Mouse (Mus musculus) CH12.LX (cell line): ENCODE measurements around the gene Hspa1l. TPM values are rescaled to one million over a fixed set of nuclear protein-coding genes. Genes with fewer than 3 reads are reported as not detected.
A peak's percentile ranks its signal among the peaks of the same experiment; 100 is the strongest.
"Not testable (repeated sequence)": the region's sequence is repeated elsewhere in the genome, so short reads cannot be mapped to it uniquely, and the experiment has no call there.

ENCODE experiments used
- DNase-seq: peaks from one replicate; pipeline ENCODE4 v3.0.0-alpha.2; 2013; ENCODE audit errors: extremely low read depth
- H3K27ac ChIP-seq: 2 replicates; pipeline ENCODE4 v1.5.1; 2012; ENCODE audit warnings: low read depth, mild to moderate bottlenecking, control low read depth, moderate library complexity; ENCODE audit not compliant: insufficient read depth
- H3K27me3 ChIP-seq: replicated peaks from 2 replicates; pipeline ENCODE3; 2012; ENCODE audit warnings: inconsistent platforms
- H3K36me3 ChIP-seq, 2 experiments: replicated peaks in 1 of 2; 2 replicates each; pipeline versions ENCODE3 to v1.6.1; 2012; ENCODE audit warnings: inconsistent platforms in 1 of 2, low read length in 1 of 2, mild to moderate bottlenecking in 1 of 2, mixed read lengths in 1 of 2, moderate library complexity in 1 of 2; ENCODE audit not compliant: control insufficient read depth in 1 of 2, insufficient read depth in 1 of 2
- H3K4me1 ChIP-seq, 2 experiments: 2 replicates each; pipeline ENCODE4 v1.6.1; 2012; ENCODE audit warnings: inconsistent platforms in 1 of 2, moderate library complexity in 1 of 2; ENCODE audit not compliant: insufficient read depth in 2 of 2, control insufficient read depth in 1 of 2
- H3K4me2 ChIP-seq: 2 replicates; pipeline ENCODE4 v1.6.1; 2012; ENCODE audit warnings: low read depth, mild to moderate bottlenecking, control low read depth; ENCODE audit not compliant: poor library complexity, insufficient read depth, severe bottlenecking
- H3K4me3 ChIP-seq, 3 experiments: fragments of 150-350 bp in 1 of 3; sonication (generic) in 1 of 3; replicated peaks in 1 of 3; 2 replicates each; pipeline versions ENCODE3 to v1.5.1; 2011 to 2012; ENCODE audit warnings: low read depth in 2 of 3, low read length in 2 of 3, mild to moderate bottlenecking in 2 of 3, moderate library complexity in 2 of 3, control low read depth in 1 of 3, improper control_type of control experiment in 1 of 3, inconsistent platforms in 1 of 3, mixed read lengths in 1 of 3; ENCODE audit not compliant: poor library complexity in 1 of 3
- H3K79me2 ChIP-seq: replicated peaks from 2 replicates; pipeline ENCODE4 v1.6.1; 2012; ENCODE audit warnings: mild to moderate bottlenecking, moderate library complexity; ENCODE audit not compliant: control insufficient read depth, poor library complexity, insufficient read depth, severe bottlenecking; ENCODE audit errors: extremely low read depth
- H3K9ac ChIP-seq: 2 replicates; pipeline ENCODE4 v1.6.1; 2012; ENCODE audit warnings: low read depth, mild to moderate bottlenecking, control low read depth, moderate library complexity; ENCODE audit not compliant: insufficient read depth
- H3K9me3 ChIP-seq: replicated peaks from 2 replicates; pipeline ENCODE3; 2012; ENCODE audit warnings: low read length, inconsistent platforms, mixed read lengths
- CHD1 ChIP-seq: IDR thresholded peaks from 2 replicates; pipeline ENCODE4 v1.6.1; 2012; ENCODE audit warnings: low read depth, low read length, improper control_type of control experiment, inconsistent platforms
- CTCF ChIP-seq, 2 experiments: IDR thresholded peaks in 1 of 2; conservative IDR thresholded peaks in 1 of 2; 2 replicates each; pipeline ENCODE4 v1.5.1; 2011 to 2012; ENCODE audit warnings: low read depth in 2 of 2, low read length in 2 of 2, improper control_type of control experiment in 1 of 2, inconsistent platforms in 1 of 2, mild to moderate bottlenecking in 1 of 2, moderate library complexity in 1 of 2
- E2F4 ChIP-seq: IDR thresholded peaks from 2 replicates; pipeline ENCODE4 v1.6.1; 2011; ENCODE audit warnings: low read depth, low read length, improper control_type of control experiment; ENCODE audit not compliant: insufficient replicate concordance
- ETS1 ChIP-seq: conservative IDR thresholded peaks from 2 replicates; pipeline ENCODE4 v1.6.1; 2012; ENCODE audit warnings: low read depth, mild to moderate bottlenecking, inconsistent platforms, low read length, improper control_type of control experiment, moderate library complexity
- GABPA ChIP-seq: IDR thresholded peaks from 2 replicates; pipeline ENCODE4 v1.6.1; 2012; ENCODE audit warnings: low read depth, low read length, improper control_type of control experiment, inconsistent platforms; ENCODE audit not compliant: insufficient replicate concordance
- HCFC1 ChIP-seq: IDR thresholded peaks from 2 replicates; pipeline ENCODE4 v1.6.1; 2012; ENCODE audit warnings: low read depth, mild to moderate bottlenecking, inconsistent platforms, low read length, improper control_type of control experiment
- MAFK ChIP-seq: IDR thresholded peaks from 2 replicates; pipeline ENCODE4 v1.6.1; 2011; ENCODE audit warnings: low read length, improper control_type of control experiment; ENCODE audit not compliant: insufficient replicate concordance
- MAZ ChIP-seq: IDR thresholded peaks from 2 replicates; pipeline ENCODE4 v1.6.1; 2012; ENCODE audit warnings: low read depth, mild to moderate bottlenecking, inconsistent platforms, low read length, improper control_type of control experiment, moderate library complexity
- MEF2A ChIP-seq: IDR thresholded peaks from 2 replicates; pipeline ENCODE4 v1.6.1; 2014; ENCODE audit warnings: low read depth, mild to moderate bottlenecking, inconsistent platforms, low read length, improper control_type of control experiment, borderline replicate concordance
- MYC ChIP-seq: IDR thresholded peaks from 2 replicates; pipeline ENCODE4 v1.6.1; 2011; ENCODE audit warnings: low read depth, mild to moderate bottlenecking, improper control_type of control experiment, low read length
- POLR2A ChIP-seq: IDR thresholded peaks from 2 replicates; pipeline ENCODE4 v1.6.1; 2011; ENCODE audit warnings: low read depth, mild to moderate bottlenecking, improper control_type of control experiment, low read length
- RAD21 ChIP-seq: IDR thresholded peaks from 2 replicates; pipeline ENCODE4 v1.6.1; 2011; ENCODE audit warnings: low read depth, mild to moderate bottlenecking, low read length, improper control_type of control experiment, moderate library complexity
- RCOR1 ChIP-seq: conservative IDR thresholded peaks from 2 replicates; pipeline ENCODE4 v1.6.1; 2012; ENCODE audit warnings: low read depth, mild to moderate bottlenecking, inconsistent platforms, low read length, improper control_type of control experiment
- SIN3A ChIP-seq: IDR thresholded peaks from 2 replicates; pipeline ENCODE4 v1.6.1; 2012; ENCODE audit warnings: low read length, improper control_type of control experiment, inconsistent platforms
- SMC3 ChIP-seq: IDR thresholded peaks from 2 replicates; pipeline ENCODE4 v1.6.1; 2011; ENCODE audit warnings: low read depth, low read length, improper control_type of control experiment
- USF2 ChIP-seq: conservative IDR thresholded peaks from 2 replicates; pipeline ENCODE4 v1.6.1; 2011; ENCODE audit warnings: low read depth, low read length, improper control_type of control experiment
- ZMIZ1 ChIP-seq: IDR thresholded peaks from 2 replicates; pipeline ENCODE4 v1.6.1; 2012; ENCODE audit warnings: low read depth, mild to moderate bottlenecking, inconsistent platforms, low read length, improper control_type of control experiment
- dilution Hi-C: fragments of 300-500 bp; cut with MboI; formaldehyde crosslinking; loops from 2 replicates; pipeline ENCODE4 v1.14.3; 2020; ENCODE audit warnings: low sequenced_read_pairs; ENCODE audit not compliant: extremely low pct_unique_long_range_greater_than_20kb, extremely low pct_ligation_motif_present
- in situ Hi-C: fragments of 300-500 bp; cut with MboI; formaldehyde crosslinking; loops from 3 replicates; pipeline ENCODE4 v1.14.3; 2019; ENCODE audit warnings: low sequenced_read_pairs, low pct_ligation_motif_present, low pct_unique_long_range_greater_than_20kb, mixed read lengths
- polyA plus RNA-seq: library from polyadenylated mRNA; unstranded; fragments of >175 nt; gene quantifications from 2 replicates; pipeline ENCODE4 v1.2.1, GENCODE M21; 2012; ENCODE audit warnings: low read depth; ENCODE audit not compliant: insufficient read length
- total RNA-seq, 2 experiments: library from RNA; depleted of rRNA; stranded (reverse); fragments of 300-350 nt in 1 of 2; fragments of >200 nt in 1 of 2; gene quantifications; 2 replicates each; pipeline ENCODE4 v1.2.3; 2012 to 2014

Hspa1l gene
- total RNA-seq (2012; rRNA removed) = 0.30 and 0.38 TPM in 2 replicates
- not detected in 2 replicates for total RNA-seq (2014; rRNA removed)
- polyA plus RNA-seq = 1.1 and 1.4 TPM in 2 replicates

DNA sequence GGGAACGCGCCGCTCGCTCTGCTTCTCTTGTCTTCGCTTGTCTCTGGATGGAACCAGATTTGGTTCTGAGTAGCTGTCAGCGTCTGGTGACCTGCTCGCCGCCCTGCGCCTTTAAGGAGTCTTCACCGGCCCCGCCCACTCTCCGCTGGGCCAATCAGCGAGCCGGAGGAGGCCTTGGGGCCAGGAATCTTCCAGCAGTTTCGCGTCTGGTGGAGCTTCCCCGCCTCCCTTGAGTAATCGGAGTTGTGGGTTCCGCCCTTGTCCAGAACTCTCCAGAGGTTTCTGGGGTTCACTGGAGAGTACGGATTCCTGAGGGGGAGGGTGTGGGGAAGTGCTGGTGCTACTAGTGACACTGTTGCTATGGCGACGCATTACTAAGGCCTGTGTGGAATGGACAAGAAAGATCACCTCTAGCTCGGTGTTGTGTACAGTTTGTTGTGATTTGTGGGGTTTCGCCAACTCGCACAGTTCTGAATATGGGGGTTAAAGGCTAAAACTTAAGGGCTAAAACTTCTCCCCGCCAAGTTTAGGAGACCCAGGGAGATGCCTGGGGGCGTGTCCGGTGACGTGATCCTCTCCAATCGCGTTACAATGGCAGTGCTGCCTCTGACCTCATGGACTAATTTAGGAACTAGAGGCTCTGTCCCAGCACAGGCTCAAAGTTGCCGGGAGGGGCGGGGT lies at the start of gene Hspa1l, which contains the start of gene Hspa1a:
Gene Hspa1l, plus strand, starts transcription at position 635 of the 681 bp plus-strand sequence.
Gene Hspa1a, minus strand, starts transcription at position 88 of the 681 bp plus-strand sequence.
- H3K27me3 ChIP-seq, DNase-seq, H3K79me2 ChIP-seq, H3K4me2 ChIP-seq, H3K36me3 ChIP-seq, H3K4me1 ChIP-seq, dilution Hi-C loops, H3K4me3 ChIP-seq, H3K27ac ChIP-seq, H3K9ac ChIP-seq, H3K9me3 ChIP-seq, in situ Hi-C loops: not testable (repeated sequence)

DNA sequence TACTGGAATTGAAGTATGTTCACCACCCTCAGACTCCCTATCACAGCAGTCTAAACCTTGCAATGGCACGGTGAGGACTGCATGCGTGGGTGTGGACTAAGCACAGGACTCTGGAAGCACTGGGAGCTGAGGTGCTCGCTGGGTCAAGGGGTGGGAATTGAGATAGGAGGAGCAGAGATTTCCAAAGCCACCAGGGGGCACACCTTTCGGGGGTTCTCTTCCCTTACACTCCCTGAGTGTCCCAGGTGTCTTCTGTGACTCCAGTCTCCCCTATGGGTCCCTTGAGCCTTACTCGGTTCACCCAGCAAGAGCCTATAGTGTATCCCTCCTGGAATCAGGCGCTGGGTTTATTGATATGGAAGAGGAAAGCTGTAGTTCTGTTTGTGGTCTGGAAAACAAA lies 49.6 kb upstream of the Hspa1l start:
- peaks cover 19 to 25% of the 10 kb centered on the region in 2 experiments for H3K4me1 ChIP-seq
- H3K27me3 ChIP-seq = no peaks in the 10 kb centered on the region
- TF ChIP-seq POLR2A (no peak), RAD21 (peak; percentile 21), E2F4 (no peak), SIN3A (no peak), ETS1 (no peak), MAZ (no peak), SMC3 (peak; percentile 55), CHD1 (no peak), MEF2A (no peak), MYC (no peak), MAFK (no peak), RCOR1 (no peak), GABPA (no peak), ZMIZ1 (no peak), USF2 (no peak), CTCF (conservative IDR thresholded peaks at IDR 0.05 in 1 of 2, IDR thresholded peaks at IDR 0.05 in 1 of 2; ENCODE audit: low read depth in 2 of 2, low read length in 2 of 2) (peak; percentile 9 to 63; a peak in 2 of 4 replicates), HCFC1 (no peak)
- no peak overlapping the region for H3K27ac ChIP-seq
- H3K9me3 ChIP-seq = no peaks in the 10 kb centered on the region
- H3K9ac ChIP-seq = no peak overlapping the region
- dilution Hi-C loops = no loop called here
- no peak overlapping the region for H3K4me3 ChIP-seq
- H3K79me2 ChIP-seq = no peaks in the 10 kb centered on the region
- peaks cover 0 to 3% of the 10 kb centered on the region in 2 experiments for H3K36me3 ChIP-seq
- H3K4me2 ChIP-seq = peak overlapping the region; percentile 60
- DNase-seq = peak; percentile 36
- in situ Hi-C loops = no loop called here
